Mouse (Mus musculus): Measurements from ENCODE around the gene Ifnar1.
A peak's percentile ranks its signal among the peaks of the same experiment; 100 is the strongest.

Gene Ifnar1

DNA sequence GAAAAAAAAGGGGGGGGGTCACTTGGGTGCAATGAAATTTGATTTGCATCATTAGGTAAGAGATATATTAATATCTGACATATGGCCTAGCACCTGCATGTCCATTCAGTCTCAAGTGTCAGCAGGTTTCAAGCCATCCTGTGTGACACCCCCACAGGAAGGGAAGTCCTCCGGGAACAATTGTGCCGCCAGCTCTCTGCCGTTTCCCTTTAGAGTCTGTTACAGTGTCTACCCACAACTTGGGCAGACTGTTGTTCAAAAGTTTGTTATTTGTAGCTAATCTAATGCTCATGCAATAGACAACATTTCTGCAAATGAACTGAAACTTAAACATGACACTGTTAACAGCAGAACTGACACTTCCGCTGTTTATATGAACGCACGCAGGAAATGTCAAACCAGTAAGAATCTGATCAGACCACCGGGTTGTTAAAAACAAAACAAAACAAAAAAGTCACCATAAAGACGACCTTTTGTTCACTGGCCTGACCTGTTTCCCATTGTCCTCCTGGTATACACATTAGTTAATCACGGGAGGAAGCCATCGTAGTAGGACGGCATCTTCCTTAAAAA is 23.9 kb upstream of the Ifnar1 start:
- no peak for DNase-seq (ENCODE audit: low spot score in 2 of 2)

DNA sequence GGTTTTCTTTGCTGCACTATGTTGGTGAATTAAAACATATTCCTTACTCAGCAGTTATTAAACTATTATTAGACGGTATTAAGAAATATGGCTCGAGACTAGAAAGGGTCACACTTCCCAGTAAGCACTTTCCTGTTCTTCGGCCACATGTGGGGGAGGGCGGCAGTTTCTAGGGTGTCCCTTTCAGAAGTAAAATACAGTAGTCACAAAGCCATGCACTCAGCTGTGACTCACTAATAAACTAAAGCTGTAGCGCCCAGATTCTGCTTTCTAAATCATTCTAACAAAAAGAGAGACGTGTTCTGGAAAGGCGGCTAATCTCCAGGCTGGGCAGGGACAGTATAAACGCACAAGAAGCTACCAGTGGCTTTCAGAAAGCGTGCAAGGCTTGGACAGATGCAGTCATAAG is 23.3 kb upstream of the Ifnar1 start:
- DNase-seq (ENCODE audit: low spot score in 2 of 2) = no peak

DNA sequence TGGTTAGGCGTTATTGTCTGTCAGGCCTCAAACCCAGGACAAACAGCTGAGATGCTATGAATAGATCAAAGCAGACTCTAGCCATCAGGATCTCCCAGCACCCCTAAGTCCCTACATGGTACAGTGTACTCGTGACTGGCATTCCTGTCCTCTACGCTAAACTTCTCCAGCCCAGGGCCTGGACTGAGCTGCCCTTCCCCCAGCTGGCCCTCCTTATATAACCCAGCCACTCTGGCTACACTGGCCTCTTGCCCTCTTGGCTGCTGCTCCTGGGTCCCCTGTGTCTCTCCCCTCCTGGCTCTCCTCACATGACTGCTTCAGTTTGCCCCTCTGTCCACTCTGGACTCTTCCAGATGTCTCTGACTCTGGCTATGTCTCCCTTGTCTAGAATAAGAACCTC is 22.4 kb upstream of the Ifnar1 start:
- no peak for DNase-seq (ENCODE audit: low spot score in 2 of 2)

DNA sequence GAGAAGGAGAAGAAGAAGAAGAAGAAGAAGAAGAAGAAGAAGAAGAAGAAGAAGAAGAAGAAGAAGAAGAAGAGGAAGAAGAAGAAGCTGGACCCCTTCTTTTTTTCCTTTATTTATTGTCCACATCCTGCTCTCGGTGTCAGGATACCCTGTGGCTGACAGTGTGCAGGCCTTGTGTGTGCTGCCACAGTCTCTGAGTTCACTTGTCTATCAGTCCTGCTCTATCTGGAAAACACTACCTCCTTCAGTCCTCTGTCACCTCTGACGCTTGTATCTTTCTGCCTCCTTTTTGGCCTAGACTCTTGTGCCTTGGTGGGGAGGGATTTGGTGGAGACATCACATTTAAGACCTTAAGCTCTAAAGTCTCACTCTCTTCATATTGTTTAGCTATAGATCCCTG is 21.6 kb upstream of the Ifnar1 start:
- no peak for DNase-seq (ENCODE audit: low spot score in 2 of 2)

DNA sequence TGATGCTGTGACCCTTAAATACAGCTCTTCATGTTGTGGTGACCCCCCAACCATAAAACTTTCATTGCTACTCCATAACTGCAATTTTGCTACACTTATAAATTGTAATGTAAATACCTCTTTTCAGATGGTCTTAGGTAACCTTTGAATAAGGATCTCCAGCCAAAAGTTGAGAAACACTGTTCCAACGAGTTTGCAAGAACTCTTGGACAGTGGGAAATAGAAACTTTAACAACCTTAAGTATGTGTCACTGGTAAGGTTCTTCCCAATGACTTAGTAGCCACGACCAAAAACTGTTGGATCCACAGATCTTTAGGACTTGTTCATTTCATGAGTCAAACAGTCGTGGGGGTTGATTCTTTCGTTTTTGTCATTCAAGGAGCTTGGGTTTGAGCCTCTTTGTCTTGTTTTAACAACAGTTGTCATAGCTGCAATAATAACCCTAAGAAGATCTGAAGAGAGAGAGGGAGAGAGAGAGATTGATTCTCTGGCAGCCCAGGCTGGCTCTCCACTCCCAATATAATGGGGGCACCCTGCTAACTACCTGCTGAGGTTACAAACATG is 21.1 kb upstream of the Ifnar1 start:
- DNase-seq (ENCODE audit: low spot score in 2 of 2) = no peak

DNA sequence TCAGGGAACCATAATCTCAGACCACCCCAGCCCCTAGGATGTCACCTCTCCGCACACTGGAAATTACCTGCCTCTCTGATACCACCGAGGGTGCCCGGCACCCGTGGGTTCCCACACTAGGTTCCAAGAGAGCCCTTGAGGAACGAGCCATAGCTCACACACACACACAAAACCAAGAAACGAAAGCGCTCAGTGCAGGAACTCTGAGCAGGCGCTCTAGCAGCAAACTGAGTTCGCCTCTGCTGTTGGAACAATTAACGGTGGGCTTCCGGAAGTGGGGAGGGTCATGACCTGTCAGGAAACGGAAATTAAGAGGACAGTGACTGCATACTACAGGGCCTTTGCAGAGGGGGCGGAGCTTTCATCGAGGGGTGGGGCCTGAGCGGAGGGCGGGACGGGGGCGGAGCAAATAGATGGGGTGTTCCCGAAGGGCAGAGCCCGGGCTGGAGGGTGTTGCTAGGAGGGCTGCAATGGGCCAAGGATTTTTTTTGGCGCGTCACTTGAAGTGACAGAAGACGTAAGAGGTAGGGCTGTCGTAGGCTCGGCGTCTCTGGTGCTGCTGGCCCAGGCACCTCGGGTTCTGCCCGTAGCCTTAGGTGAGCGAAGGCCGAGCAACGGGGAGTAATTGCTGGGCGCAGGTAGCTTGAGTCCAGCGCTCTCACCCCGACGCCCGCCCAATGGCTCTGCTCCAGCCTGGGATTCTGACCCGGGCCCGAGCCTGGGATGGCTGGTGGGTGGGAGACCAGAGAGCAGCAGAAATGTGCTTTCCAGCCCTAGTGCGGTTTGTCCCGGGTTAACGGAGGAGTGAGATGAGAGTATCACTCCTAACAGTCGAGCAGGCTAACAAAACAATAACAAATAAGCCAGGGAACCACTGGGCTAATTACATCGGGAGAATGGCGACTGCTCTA is 20.2 kb upstream of the Ifnar1 start:
- DNase-seq (ENCODE audit: low spot score in 2 of 2) = peak; percentile 81 to 87

DNA sequence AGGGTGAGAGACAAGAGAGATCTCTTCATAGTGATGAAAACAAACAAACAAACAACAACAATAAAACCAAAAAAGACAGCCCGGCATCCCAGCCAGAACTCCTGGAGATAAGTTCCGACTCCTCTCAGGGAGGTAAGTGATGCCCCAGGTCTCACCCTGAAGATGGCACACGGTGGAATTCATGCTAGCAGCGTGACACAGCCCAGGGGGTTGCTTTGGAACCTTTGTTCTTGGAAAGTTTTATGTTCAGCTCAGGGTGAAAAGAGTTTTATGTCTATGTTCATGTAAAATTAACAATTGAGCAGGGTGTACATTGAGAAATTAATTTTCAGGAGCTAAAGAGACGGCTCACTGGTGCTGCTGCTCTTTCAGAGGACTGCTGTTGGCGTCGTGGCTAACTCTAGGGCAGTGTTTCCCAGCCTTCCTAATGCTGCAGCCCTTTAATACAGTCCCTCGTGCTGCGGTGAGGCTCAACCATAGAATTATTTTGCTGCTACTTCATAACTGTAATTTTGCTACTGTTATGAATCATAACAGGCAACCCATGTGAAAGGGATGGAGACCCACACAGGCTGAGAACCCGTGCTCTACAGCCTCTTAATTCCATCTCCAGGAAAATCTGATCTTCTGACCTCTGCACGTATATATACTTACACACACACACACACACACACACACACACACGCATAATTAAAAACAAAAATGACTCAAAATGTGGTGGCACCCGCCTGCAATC is 19.4 kb upstream of the Ifnar1 start:
- no peak for DNase-seq (ENCODE audit: low spot score in 2 of 2)

DNA sequence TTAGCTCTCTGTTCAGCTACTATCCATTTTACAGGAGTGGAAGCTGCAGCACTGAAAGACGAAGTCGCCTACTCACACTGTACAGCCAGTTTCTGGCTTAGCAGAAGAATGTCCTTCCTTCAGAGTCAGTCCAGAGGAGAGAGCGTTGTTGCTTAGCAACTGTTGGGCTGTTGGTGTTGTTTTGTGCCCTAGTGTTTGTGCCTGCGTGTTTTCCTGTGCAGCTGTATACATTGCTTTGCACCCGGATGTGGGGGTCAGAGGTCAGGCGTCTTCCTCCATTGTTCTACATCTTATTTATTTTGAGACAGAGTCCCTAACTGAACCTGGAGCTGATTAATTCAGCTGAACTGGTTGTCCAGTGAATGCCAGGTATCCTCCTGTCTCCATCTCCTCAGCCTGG is 18.5 kb upstream of the Ifnar1 start:
- no peak for DNase-seq (ENCODE audit: low spot score in 2 of 2)

DNA sequence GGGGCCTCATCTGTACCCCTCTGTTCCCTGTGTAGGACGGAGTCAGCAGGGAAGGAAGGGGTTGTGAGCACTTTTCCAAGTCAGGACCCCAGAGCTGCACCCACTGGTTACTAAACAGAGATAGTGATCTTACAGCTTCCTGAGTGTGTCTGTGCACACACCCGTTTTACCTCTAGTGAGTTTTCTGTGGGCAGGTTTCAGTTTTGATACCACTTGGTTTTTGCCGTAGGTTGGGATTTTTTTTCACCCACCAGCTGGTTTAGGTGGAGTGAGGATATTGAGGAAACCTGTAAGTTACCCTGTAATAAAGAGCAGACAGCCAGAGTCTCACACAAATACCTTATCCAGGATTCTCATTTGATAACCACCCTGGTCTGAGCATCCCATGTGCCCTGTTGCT is 14.6 kb upstream of the Ifnar1 start:
- no peak for DNase-seq (ENCODE audit: low spot score in 2 of 2)

DNA sequence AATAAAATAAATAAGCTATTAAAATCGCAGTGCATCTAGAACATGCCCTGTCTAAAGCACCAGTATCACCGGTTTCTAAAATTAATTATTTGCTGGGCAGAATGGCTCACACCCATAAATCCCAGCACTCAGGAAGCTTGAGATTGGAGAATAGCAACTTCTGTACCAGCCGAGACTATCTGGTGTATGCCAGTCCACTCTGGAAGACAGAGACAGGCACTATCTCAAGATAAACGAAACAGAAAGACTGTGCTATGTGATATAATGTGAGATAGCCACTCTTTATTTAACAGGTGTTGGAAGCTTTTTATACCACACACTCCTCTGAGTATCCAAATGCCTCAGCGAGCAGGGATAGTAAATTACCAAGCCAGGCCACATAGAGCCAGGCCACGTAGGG is 13.6 kb upstream of the Ifnar1 start:
- DNase-seq (ENCODE audit: low spot score in 2 of 2) = no peak

DNA sequence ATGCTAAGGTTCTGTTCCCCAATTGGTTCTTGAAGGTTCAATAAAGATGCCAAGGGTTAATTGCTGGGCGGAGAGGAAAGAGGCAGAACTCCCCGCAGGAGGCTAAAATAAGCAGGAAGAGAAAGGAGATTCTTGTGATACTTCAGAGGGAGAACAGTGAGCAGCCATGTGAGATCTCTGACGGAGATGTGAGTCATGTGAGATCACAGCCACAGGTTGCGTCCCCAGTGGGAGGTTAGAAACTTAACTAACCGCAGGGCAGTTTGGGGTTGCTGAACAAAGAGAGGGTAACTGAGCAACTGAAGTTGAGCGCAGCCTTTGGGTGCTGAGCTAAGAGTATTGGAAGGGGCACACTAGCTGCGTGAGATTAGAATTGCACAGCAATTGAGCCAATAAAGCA is 9.3 kb upstream of the Ifnar1 start:
- DNase-seq (ENCODE audit: low spot score in 2 of 2) = no peak

DNA sequence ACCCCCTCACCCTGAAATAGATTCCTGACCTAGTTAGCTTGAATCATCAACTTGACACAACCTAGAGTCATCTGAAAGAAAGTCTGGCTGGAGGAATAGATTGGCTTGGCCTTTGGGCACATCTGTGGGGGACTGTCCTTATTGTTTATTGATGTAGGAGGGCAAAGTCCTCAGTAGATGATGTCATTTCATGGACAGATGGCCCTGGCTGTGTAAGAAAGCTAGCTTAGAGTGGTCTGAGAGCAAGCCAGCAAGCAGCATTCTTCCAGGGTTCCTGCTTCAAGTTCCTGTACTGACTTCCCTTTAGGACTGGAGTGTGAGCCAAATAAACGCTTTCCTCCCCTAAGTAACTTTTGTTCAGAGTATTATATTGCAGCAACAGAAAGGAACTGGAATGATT is 7.0 kb upstream of the Ifnar1 start:
- no peak for DNase-seq (ENCODE audit: low spot score in 2 of 2)

DNA sequence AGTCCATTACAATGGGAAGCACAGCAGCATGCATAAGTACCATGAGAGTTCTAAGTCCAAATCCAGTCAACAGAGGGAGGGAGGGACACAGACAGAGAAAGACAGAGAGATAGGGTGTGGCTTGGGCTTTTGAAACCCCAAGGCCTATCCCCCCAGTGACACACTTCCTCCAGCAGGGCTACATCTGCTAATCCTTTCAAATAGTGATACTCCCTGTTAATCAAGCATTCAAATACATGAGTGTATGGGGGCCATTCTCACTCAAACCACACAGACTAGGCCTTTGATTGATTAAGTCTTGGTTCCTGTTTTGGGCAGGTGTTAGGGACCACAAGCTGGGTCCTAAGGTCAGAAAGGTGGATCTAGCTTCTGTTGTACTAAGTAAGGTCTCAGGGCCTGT is 4.5 kb upstream of the Ifnar1 start:
- no peak for DNase-seq (ENCODE audit: low spot score in 2 of 2)

DNA sequence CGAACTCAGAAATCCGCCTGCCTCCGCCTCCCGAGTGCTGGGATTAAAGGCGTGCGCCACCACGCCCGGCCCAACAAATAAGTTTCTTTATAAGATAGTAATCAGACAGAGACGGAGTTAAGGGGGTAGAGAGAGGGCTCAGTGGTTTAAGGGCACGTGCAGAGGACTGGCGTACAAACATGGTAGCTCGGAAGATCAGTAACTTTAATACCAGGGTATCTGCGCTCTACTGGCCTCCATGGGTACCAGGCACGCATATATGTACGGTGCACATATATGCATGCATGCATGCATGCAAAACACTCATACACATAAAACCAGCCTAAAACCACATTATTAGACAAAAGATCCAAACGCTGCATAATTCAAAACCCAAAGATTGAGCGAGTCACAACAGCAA is 651 bp upstream of the Ifnar1 start:
- no peak for DNase-seq (ENCODE audit: low spot score in 2 of 2)

DNA sequence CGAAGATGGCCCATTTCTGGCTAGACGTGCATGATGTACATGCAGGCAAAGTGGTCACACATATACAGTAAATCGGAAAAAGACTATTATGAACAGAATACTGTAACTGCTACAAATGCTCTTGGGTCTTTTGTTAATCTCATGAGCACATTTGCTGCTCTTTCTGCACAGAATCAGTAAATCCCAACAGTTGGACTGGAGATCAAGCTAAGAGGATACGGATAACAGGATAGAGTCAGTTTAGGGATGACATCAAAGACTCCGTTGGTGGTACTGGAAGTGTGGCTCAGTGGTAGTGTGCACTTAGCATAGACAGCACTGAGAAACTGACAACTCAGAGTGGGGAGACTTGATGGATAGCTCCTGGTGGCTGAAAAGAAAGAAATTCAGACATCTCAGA is 803 bp downstream of the Ifnar1 start:
- no peak for DNase-seq (ENCODE audit: low spot score in 2 of 2)

DNA sequence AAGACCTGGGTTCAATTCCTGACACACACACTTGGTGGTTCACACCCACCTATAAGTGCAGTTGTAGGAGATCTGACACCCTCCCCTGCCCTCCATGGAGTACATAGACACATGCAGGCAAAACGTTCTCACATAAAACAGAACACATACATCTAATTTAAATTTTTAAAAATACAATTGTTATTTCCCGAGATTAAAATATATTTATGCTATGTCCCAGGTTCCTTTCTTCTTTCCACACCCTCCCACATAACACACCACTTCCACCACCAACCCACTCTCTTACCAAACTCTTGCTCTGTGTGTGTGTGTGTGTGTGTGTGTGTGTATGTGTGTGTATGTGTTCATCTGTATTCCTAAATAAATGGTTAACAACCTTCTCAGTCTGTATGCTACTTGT is 3.0 kb downstream of the Ifnar1 start:
- no peak for DNase-seq (ENCODE audit: low spot score in 2 of 2)

DNA sequence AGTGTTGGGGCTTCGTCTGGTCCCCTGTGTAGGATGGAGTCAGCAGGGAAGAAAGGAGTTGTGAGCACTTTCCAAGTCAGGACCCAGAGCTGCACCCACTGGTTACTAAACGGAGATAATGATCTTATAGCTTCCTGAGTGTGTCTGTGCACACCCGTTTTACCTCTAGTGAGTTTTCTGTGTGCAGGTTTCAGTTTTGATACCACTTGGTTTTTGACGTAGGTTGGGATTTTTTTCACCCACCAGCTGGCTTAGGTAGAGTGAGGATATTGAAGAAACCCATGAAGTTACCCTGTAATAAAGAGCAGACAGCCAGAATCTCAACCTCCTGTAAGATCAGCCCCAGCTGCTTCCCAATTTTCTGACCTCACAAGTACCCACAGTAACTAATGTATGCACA is 5.9 kb downstream of the Ifnar1 start:
- DNase-seq (ENCODE audit: low spot score in 2 of 2) = no peak

DNA sequence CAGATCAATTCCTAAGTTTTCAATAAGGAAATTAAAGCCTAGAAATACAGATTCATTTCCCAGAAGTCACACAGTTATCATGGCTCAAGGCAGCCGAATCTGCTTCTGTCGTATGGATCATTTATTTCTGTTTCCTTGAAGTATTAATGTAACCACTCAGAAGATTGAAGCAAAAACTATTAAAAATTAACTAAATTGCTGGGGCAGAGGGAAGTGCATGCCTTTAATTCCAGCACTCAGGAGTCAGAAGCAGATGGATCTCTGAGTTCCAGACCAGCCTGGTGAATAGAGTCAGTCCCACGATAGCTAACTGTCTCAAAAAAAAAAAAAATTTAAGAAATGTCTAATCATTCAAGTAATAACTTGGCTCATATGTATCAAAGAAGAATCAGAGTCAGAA is 6.4 kb downstream of the Ifnar1 start:
- no peak for DNase-seq (ENCODE audit: low spot score in 2 of 2)

DNA sequence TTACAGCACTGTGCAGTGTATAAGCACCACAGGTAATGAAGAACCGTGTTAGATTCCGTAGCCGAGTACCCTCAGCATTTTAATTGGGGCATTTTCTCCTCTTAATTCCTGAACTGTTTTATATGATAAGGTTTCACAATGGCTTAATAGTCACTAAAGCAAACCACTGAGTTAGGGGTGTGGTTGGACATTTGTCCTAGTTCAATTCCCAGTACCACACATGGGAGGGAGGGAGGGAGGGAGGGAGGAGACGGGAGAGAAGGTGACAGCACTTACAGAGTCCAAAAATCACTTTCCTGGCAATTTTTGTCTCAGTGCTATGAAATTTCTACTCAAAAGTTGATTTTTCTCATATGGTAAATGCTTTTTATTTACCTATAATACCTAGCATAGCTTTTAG is 10.5 kb downstream of the Ifnar1 start:
- no peak for DNase-seq (ENCODE audit: low spot score in 2 of 2)

DNA sequence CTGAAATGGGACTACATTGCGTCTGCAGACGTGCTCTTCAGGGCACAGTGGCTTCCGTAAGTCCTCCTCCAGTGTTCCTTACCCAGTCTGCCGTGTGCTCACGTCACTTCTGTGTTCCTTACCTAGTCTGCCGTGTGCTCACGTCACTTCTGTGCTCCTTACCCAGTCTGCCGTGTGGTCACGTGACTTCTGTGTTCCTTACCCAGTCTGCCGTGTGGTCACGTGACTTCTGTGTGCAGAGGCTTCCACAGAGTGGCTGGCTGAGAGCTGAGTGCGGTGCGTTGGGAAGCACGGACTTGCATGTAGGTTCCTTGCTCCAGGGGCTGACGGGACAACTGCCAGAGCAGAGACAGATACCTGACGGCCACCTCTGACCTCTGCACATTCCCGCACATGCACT is 11.2 kb downstream of the Ifnar1 start:
- DNase-seq (ENCODE audit: low spot score in 2 of 2) = no peak

DNA sequence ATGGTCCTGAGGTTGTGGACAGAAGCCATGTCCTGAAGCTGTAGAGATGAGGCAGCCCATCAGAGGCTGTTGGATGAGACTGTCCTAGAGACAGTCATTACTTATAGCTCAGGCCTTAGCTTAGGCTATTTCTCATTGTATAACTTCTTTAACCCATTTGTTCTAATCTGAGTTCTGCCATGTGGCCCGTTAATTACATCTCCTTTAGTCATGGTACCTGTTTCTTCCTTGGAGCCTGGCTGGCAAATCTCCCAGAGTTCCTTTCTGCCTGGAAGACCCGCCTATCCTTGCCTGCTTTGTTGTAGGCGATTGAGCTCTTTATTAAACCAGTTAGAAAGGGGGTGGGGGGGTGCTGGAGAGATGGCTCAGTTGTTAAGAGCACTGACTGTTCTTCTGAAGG is 11.7 kb downstream of the Ifnar1 start:
- DNase-seq (ENCODE audit: low spot score in 2 of 2) = no peak

DNA sequence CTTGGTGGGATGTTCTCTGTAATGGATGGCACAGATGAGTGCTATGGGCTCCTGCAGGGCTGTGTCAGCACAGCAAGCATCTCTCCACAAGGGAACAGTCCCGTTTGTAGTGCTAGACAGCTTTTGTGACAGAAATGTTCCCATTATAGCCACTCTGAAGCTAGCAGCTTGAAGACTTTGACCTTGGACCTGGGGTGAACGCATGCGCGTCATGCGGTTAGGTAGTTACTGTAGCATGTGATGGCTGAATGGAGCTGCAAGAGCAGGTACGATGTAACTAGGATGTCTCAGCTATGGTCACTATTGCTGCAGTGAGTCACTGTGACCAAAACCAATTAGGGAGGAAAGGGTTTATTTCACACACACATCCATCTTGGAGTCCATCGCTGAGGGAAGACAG is 13.0 kb downstream of the Ifnar1 start:
- DNase-seq (ENCODE audit: low spot score in 2 of 2) = no peak

DNA sequence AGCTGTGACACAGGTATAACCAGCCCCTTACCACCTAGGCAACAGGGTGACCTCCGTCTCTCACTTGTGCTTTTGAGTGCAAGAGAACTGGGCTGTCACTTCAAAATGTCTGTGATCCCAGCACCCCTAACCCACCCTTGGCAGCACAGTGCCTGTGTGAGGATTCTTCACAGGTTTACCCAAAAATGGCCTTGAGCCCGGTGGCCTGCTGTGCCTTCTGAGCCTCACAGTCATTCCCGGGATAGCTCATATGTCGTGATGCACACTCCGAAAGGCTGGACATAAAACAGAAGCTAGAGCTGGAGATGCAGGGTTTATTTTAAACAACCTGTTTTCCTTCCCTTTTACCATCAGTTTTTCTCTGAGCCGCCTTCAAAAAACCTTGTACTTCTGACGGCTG is 19.7 kb downstream of the Ifnar1 start:
- DNase-seq (ENCODE audit: low spot score in 2 of 2) = no peak

Measured in urinary bladder, postnatal 4 days (tissue).